Comparison of ENCODE assay signal across 8 mouse cellular contexts in the genomic region with DNA sequence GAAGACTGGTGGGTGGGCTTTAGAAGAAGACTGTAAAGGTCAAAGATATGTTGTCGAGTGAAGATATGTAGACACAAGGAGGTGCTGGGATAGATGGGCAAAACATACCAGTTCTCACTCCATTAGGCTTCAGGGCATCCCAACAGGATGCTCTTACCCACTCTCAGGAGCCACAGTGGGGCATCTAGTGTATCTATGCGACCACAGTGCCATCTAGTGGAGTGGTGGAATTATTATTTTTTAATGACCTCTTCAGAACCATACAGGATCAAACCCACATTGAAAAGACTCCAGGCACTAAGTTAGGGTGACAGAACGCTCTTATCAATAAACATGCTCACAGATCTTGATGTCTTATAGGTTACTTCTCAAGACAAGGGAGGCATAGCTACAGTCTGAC.
DNase-seq lines count a peak whose midpoint lies in the region; ATAC-seq and TF ChIP-seq lines count a peak whose summit lies in the region.

No protein-coding gene starts in this region.

- no peaks in the 10 kb centered on the region for H3K27me3 ChIP-seq in thymus, adult 2 months (ENCODE audit: control insufficient read depth, insufficient read depth, low read length)
- H3K27me3 ChIP-seq in hindbrain, embryonic 12.5 days: 0 out of 2 replicates have a peak, but pooled peaks cover 4% of the 10 kb centered on the region
- H3K27me3 ChIP-seq in midbrain, embryonic 15.5 days (replicated peaks): no peaks in the 10 kb centered on the region

- peak; percentile 42 for DNase-seq in thymus, adult 2 months
- no peak for DNase-seq in thymus, adult 18-20 months
- DNase-seq in adrenal gland, postnatal 10 days: peak; percentile 72
- peak; percentile 71 for DNase-seq in embryo, embryonic 9.5 days (ENCODE audit: extremely low spot score)
- peak; percentile 11 to 31 for DNase-seq in left cerebral cortex, postnatal 36 days (ENCODE audit: low spot score in 2 of 2)

- no peak for TF ChIP-seq POLR2A in thymus, adult 2 months (IDR thresholded peaks at IDR 0.05; ENCODE audit: control insufficient read depth, extremely low read depth, insufficient read depth, low read length, poor library complexity)

- H3K4me2 ChIP-seq in hindbrain, embryonic 12.5 days (replicated peaks): no peak overlapping the region
- no peak overlapping the region for H3K4me2 ChIP-seq in midbrain, embryonic 15.5 days

- whole genome bisulfite sequencing in thymus, adult 2 months: 52% methylated on average over 3 of the region's 3 CpGs
- 49% methylated on average over 3 of the region's 3 CpGs for WGBS in hindbrain, embryonic 12.5 days
- WGBS in midbrain, embryonic 15.5 days: 55% methylated on average over 3 of the region's 3 CpGs

- H3K27ac ChIP-seq in thymus, adult 2 months (ENCODE audit: control insufficient read depth, insufficient read depth, low read length): no peak overlapping the region
- no peak overlapping the region for H3K27ac ChIP-seq in hindbrain, embryonic 12.5 days
- no peak overlapping the region for H3K27ac ChIP-seq in midbrain, embryonic 15.5 days

- intact Hi-C loops in left cerebral cortex, postnatal 36 days (cut with DNase I): loop anchor here (5.0 kb wide), 2 partner anchors 335 to 675 kb away; no protein-coding TSS in a partner anchor

- H3K4me3 ChIP-seq in thymus, adult 2 months (ENCODE audit: control insufficient read depth, insufficient read depth, low read length): no peak overlapping the region
- no peak overlapping the region for H3K4me3 ChIP-seq in hindbrain, embryonic 12.5 days
- H3K4me3 ChIP-seq in midbrain, embryonic 15.5 days: no peak overlapping the region

- no peak for TF ChIP-seq CTCF in thymus, adult 2 months (IDR thresholded peaks at IDR 0.05; ENCODE audit: borderline replicate concordance, control insufficient read depth, extremely low read depth, insufficient read depth, low read length, poor library complexity)

- H3K36me3 ChIP-seq in thymus, adult 2 months (ENCODE audit: control insufficient read depth, insufficient read depth, low read length): no peaks in the 10 kb centered on the region
- no peaks in the 10 kb centered on the region for H3K36me3 ChIP-seq in hindbrain, embryonic 12.5 days
- H3K36me3 ChIP-seq in midbrain, embryonic 15.5 days (replicated peaks): no peaks in the 10 kb centered on the region

- no peak overlapping the region for H3K9ac ChIP-seq in hindbrain, embryonic 12.5 days
- H3K9ac ChIP-seq in midbrain, embryonic 15.5 days: no peak overlapping the region

- no peaks in the 10 kb centered on the region for H3K4me1 ChIP-seq in thymus, adult 2 months (replicated peaks; ENCODE audit: control insufficient read depth, insufficient read depth, low read length)
- peaks cover 15% of the 10 kb centered on the region for H3K4me1 ChIP-seq in hindbrain, embryonic 12.5 days
- H3K4me1 ChIP-seq in midbrain, embryonic 15.5 days: peaks cover 10% of the 10 kb centered on the region; the same call in 1 of the 2 replicates

- H3K9me3 ChIP-seq in hindbrain, embryonic 12.5 days (replicated peaks): no peaks in the 10 kb centered on the region
- H3K9me3 ChIP-seq in midbrain, embryonic 15.5 days: no peaks in the 10 kb centered on the region

- ATAC-seq in hindbrain, embryonic 12.5 days (ENCODE audit: low FRiP score): peak; percentile 29; the same call in 1 of the 2 replicates
- ATAC-seq in midbrain, embryonic 15.5 days (replicated peaks): 0 out of 2 replicates have a peak, but pooled peaks have one; percentile 26
- ATAC-seq in monocyte, adult 5-6 weeks (replicated peaks; ENCODE audit: insufficient number of reproducible peaks, low FRiP score, low TSS enrichment, poor library complexity, severe bottlenecking): no peak

Comparison
In these comparisons a context has a peak if more than half of its experiments do, and no peak if none do; other contexts are left out.
1. DNase-seq: peak in thymus, adult 2 months (single experiment), adrenal gland, postnatal 10 days (single experiment), embryo, embryonic 9.5 days (single experiment) and left cerebral cortex, postnatal 36 days (2 of 2); none in thymus, adult 18-20 months (0 of 2).